Mouse (Mus musculus): ENCODE data around the gene Zfp804b. TPM values are rescaled to one million over a fixed set of nuclear protein-coding genes. Genes with fewer than 3 reads are reported as not detected.

The Zfp804b gene
- not detected in 2 replicates for polyA plus RNA-seq (2012)

DNA sequence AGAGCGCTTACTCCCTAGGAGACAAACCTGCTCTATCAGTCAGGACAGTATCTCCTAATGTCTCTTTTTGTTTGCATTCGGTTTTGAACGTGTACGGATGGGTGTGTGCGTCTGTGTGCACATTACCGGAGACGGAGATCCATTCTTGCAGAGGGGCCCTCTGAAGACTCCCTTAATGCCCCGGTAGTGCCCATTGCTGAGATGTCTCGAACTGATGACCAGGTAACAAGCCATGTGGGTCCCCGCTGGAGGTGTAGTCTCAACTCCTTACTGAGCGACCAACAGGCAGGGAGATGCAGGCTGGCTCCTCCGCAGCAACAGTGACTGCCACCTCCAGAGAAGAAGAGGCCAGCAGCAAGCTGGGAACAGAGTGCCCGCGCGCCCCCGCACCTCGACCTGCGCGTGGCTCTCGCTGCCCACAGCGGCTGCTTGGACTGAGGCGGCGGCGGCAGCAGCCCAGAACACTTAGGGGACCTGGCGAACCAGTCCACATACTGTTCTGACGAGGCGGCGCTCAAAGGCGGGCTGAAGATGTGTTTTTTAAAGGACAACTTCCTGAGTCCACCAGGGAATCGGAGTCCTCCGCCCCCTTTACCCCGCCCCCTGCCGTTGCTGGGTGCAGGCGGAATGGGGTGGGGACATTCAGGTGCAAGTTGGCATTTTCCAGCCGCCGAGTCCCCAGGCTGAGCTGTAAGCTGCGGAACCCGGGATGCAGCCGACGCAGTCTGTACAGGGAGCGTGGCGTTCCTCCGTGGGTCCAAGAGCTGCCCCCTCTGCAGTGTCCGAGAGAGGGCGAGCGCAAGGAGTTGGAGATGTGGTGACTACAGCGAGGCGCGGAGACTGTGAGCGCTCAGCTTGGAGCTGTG lies at the start of gene Zfp804b:
Gene Zfp804b, minus strand, starts transcription at position 612 of the 866 bp plus-strand sequence.

DNA sequence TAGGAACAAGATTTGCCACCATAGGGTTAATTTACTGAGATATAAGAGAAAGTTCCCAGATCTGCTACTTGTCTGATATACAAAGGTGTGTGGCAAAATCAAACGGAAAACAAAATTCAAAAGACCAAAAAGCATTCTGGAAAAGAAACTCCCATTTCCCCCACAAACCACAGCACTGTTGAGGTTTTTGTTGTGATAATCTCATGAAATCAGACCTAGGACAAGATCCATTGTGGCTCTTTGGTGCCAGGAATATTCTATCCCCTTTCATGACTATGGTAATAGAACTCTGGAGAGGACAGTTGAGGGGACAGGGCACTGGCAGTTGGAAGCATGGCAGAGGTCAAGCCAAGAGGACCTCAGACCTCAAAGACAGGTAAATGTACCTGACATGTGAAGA lies 40.7 kb downstream of the Zfp804b start, which contains the start of gene Tex47:
Gene Tex47, plus strand, starts transcription at position 301 of the 400 bp plus-strand sequence.

Other genes starting within 250 kb of the Zfp804b start
- not detected in 2 replicates for gene Tex47, start 40.6 kb downstream of the Zfp804b start, polyA plus RNA-seq (2012)